Mouse (Mus musculus): ENCODE data around the gene Pik3ca. TPM values are rescaled to one million over a fixed set of nuclear protein-coding genes. Genes with fewer than 3 reads are reported as not detected.

Gene Pik3ca
- polyA plus RNA-seq, 1 experiment, result 45.1 TPM

DNA sequence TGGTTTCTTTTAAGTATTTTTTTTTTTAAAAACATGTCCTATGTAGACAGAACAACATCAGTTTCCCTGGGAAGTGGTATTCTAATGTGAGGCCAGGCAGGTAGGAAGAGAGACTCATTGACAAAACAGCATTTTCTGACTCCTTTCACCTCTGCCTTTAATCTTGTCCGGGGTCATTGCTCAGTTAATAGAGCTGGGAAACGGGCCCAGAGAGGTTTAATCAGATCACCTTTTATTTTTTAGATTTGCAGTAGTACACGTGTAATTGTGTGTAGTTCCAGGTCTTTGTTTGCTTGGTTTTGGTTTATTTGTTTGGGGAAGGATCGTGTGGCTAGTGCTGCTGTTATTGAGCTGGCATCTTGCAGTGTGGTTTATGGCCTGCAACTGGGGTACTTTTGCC lies 1.9 kb downstream of the Pik3ca start:
- Histone ChIP-seq H3K27ac (ENCODE audit: insufficient read depth, low read length) (no peak overlapping the region), H3K4me1 (ENCODE audit: control insufficient read depth, insufficient read depth, low read length) (peaks cover 12% of the 10 kb centered on the region), H3K4me3 (ENCODE audit: insufficient read depth, low read length) (no peak overlapping the region)
- TF ChIP-seq CTCF (IDR thresholded peaks at IDR 0.05; ENCODE audit: borderline replicate concordance, insufficient read depth, low read length) (no peak), POLR2A (IDR thresholded peaks at IDR 0.05; ENCODE audit: low read depth, low read length) (no peak)

- TF ChIP-seq CTCF (IDR thresholded peaks at IDR 0.05; ENCODE audit: borderline replicate concordance, insufficient read depth, low read length) (no peak), POLR2A (IDR thresholded peaks at IDR 0.05; ENCODE audit: low read depth, low read length) (no peak)
Measured at GRCm38 (mm10) chr3:32399931-32400330, 2.5 kb downstream of the Pik3ca start.

GRCm38 (mm10) chr3:32401591-32401990 lies 4.1 kb downstream of the Pik3ca start:
- Histone ChIP-seq H3K4me1 (ENCODE audit: control insufficient read depth, insufficient read depth, low read length) (peaks cover 12% of the 10 kb centered on the region), H3K4me3 (ENCODE audit: insufficient read depth, low read length) (no peak overlapping the region), H3K27ac (ENCODE audit: insufficient read depth, low read length) (no peak overlapping the region)
- TF ChIP-seq POLR2A (IDR thresholded peaks at IDR 0.05; ENCODE audit: low read depth, low read length) (no peak), CTCF (IDR thresholded peaks at IDR 0.05; ENCODE audit: borderline replicate concordance, insufficient read depth, low read length) (no peak)

More at GRCm38 (mm10) chr3:32399931-32400330, 2.5 kb downstream of the Pik3ca start:
- H3K4me3 ChIP-seq (ENCODE audit: insufficient read depth, low read length), result no peak overlapping the region
- H3K27ac ChIP-seq (ENCODE audit: insufficient read depth, low read length), result no peak overlapping the region
- peaks cover 12% of the 10 kb centered on the region for H3K4me1 ChIP-seq (ENCODE audit: control insufficient read depth, insufficient read depth, low read length)

DNA sequence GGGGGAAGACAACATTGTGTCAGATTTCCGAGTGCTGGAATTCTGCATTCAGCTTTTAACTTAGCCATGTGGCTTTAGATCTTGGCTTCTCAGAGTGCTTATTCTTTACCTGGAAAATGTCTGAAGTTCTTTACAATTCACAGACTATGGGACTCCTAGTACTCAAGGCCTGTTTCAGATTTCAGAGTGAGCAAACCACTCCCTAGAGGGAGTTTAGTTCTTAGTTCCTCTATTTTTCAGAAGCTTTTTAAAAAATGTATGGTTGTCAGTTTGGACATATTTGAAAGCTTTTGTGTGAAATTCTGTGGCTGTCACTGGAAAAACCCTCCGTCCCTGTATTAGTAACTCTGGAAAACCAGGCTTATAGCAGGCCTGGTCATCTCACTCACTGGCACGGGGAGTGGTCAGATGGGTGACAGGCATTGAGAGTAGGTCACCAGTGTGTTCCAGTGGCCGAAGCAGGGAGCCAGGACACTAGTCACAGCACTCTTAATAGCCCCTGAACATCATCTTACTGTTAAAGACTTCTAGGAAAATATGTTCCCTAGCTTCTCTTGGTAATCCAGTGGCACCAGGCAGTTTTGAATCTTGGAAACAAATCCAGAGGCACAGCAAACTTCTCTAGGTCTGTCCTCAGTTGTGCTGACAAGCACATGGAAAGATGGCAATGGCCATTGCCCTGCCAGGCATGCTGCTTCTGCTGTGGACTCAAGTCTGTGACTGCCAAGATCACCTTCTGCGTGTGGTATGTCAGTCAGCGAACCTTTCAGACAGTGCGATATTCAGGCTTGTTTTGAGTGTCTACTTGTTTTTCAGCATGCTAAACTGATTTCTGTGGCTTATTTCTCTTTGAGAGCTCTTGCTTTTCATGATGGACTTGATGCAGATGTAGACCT lies 5.8 kb downstream of the Pik3ca start:
- H3K4me3 ChIP-seq (ENCODE audit: insufficient read depth, low read length), result no peak overlapping the region
- H3K27ac ChIP-seq (ENCODE audit: insufficient read depth, low read length), result no peak overlapping the region
- TF ChIP-seq POLR2A (IDR thresholded peaks at IDR 0.05; ENCODE audit: low read depth, low read length) (no peak), CTCF (IDR thresholded peaks at IDR 0.05; ENCODE audit: borderline replicate concordance, insufficient read depth, low read length) (no peak)
- peaks cover 12% of the 10 kb centered on the region for H3K4me1 ChIP-seq (ENCODE audit: control insufficient read depth, insufficient read depth, low read length)

DNA sequence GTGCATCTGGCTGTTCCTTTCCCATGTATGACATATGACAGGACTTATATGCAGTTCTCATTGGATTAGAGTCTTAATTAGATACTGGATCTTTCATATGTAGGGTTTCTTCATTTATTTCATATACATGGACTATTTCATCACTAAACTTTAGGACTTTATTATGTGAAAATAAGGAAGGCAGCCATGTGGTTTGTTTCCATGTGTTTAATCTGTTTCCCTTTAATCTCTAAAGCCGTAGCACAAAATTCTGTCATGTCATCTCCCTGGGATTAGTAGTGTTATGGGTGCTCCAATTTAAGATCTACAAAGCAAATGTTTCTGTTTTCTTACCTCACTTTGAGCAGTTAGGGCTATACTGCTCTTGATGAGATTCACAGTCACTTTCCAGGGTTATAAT lies 8.2 kb downstream of the Pik3ca start:
- Histone ChIP-seq H3K27ac (ENCODE audit: insufficient read depth, low read length) (no peak overlapping the region), H3K4me3 (ENCODE audit: insufficient read depth, low read length) (no peak overlapping the region), H3K4me1 (ENCODE audit: control insufficient read depth, insufficient read depth, low read length) (peaks cover 12% of the 10 kb centered on the region)
- TF ChIP-seq POLR2A (IDR thresholded peaks at IDR 0.05; ENCODE audit: low read depth, low read length) (no peak), CTCF (IDR thresholded peaks at IDR 0.05; ENCODE audit: borderline replicate concordance, insufficient read depth, low read length) (no peak)

- TF ChIP-seq CTCF (IDR thresholded peaks at IDR 0.05; ENCODE audit: borderline replicate concordance, insufficient read depth, low read length) (no peak), POLR2A (IDR thresholded peaks at IDR 0.05; ENCODE audit: low read depth, low read length) (no peak)
- Histone ChIP-seq H3K27ac (ENCODE audit: insufficient read depth, low read length) (no peak overlapping the region), H3K4me3 (ENCODE audit: insufficient read depth, low read length) (no peak overlapping the region), H3K4me1 (ENCODE audit: control insufficient read depth, insufficient read depth, low read length) (peaks cover 12% of the 10 kb centered on the region)
Measured at GRCm38 (mm10) chr3:32406804-32407203, 9.3 kb downstream of the Pik3ca start.

DNA sequence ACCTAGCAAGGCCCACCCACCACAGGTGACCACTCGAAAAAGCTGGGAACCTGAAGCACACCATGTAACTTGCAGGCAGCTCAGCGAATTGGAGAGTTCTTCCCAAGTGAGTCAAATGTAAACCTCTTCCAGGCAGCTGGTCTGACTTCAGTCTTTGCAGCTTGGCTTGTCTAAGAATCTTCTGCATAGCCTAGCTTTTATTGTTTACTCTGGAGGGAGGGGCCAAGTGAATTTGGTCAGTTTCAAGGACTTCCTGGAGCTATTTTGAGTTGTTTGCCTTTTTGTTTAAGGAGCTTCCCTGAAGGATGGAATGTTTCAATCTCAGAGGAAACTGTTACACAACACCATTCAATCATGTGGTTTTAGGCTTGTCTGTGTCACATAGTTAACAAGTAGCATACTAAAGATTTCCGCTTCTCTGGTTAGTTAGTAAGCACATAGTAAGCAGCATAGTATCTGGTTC lies 11.4 kb downstream of the Pik3ca start:
- Histone ChIP-seq H3K4me3 (ENCODE audit: insufficient read depth, low read length) (no peak overlapping the region), H3K27ac (ENCODE audit: insufficient read depth, low read length) (peak overlapping the region; percentile 37; the same call in 1 of the 2 replicates), H3K4me1 (ENCODE audit: control insufficient read depth, insufficient read depth, low read length) (peaks cover 7% of the 10 kb centered on the region)
- no peak for TF ChIP-seq CTCF (IDR thresholded peaks at IDR 0.05; ENCODE audit: borderline replicate concordance, insufficient read depth, low read length)
- no peak for TF ChIP-seq POLR2A (IDR thresholded peaks at IDR 0.05; ENCODE audit: low read depth, low read length)

DNA sequence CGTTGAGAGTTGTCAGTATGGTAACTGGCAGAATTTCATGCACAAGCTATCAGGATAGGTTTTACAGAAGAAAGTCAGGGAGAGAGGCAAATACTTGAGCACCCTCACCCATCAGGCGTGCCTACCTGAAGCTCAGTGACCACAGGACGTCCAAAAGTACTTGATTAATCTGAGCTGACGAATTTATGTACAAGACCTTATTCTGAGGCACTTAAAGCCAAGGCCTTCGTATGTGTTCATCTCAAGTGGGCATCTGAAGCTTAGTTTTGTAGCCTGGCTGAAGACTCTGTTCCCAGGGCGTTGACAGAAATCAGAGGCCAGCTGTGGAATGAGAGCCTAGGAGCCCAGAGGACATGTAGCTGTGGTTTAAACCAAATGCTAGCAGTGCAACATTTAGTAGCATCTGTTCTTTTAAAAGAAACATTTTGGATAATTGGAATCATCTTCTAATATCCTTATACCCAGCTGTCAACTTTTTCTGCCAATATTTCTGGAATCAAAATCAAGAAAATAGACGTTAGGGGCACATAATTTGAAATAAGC lies 15.1 kb downstream of the Pik3ca start:
- no peak overlapping the region for H3K4me3 ChIP-seq (ENCODE audit: insufficient read depth, low read length)
- TF ChIP-seq POLR2A (IDR thresholded peaks at IDR 0.05; ENCODE audit: low read depth, low read length) (no peak), CTCF (IDR thresholded peaks at IDR 0.05; ENCODE audit: borderline replicate concordance, insufficient read depth, low read length) (no peak)
- H3K27ac ChIP-seq (ENCODE audit: insufficient read depth, low read length), result no peak overlapping the region
- peaks cover 16% of the 10 kb centered on the region for H3K4me1 ChIP-seq (ENCODE audit: control insufficient read depth, insufficient read depth, low read length)

DNA sequence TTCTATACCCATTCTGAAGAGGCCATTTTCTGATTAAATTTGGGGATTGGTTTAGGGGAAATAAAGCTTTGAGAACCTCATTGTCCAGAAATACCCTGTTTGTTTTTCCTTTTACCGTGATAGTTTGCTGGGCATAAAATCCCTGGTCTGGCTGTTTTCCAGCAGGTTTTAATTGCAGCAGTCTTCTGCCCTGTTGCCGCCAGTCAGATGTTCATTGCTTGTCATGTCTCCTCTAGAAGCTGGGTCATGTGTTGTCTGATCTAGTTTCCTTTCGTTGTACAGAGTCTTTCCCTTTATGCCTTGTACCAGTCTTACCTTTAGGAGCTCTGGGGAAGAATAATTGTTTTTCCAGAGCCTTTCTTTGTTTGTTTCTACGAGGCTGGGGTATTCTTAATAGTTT lies 16.9 kb downstream of the Pik3ca start:
- Histone ChIP-seq H3K27ac (ENCODE audit: insufficient read depth, low read length) (no peak overlapping the region), H3K4me1 (ENCODE audit: control insufficient read depth, insufficient read depth, low read length) (peaks cover 18% of the 10 kb centered on the region), H3K4me3 (ENCODE audit: insufficient read depth, low read length) (no peak overlapping the region)
- TF ChIP-seq CTCF (IDR thresholded peaks at IDR 0.05; ENCODE audit: borderline replicate concordance, insufficient read depth, low read length), result no peak
- TF ChIP-seq POLR2A (IDR thresholded peaks at IDR 0.05; ENCODE audit: low read depth, low read length), result no peak

Data from embryonic fibroblast, embryonic 13.5 days (primary cell).